Mouse (Mus musculus) gastrocnemius, postnatal 14 days (tissue): ENCODE measurements at regions not wholly inside any gene's neighbourhood (a gene's known extent, or its start where the extent isn't known, plus 50 kb on each side); places are given as distances from the start of the nearest gene placed in this dataset.

Experiments used
- DNase-seq: peaks from one replicate; pipeline ENCODE4 v3.0.0; 2021; ENCODE audit warnings: mixed read lengths
- intact Hi-C: fragments of 180-260 bp; cut with DNase I; formaldehyde crosslinking; loops from one replicate; pipeline ENCODE4 v1.15.1; 2025; ENCODE audit warnings: low total_unique reads

GRCm38 (mm10) chr11:24370198-24370860, 292.5 kb downstream of the Bcl11a start:
- no peak for DNase-seq
- intact Hi-C loops = no loop called here

GRCm38 (mm10) chr11:24370861-24371686, 293.2 kb downstream of the Bcl11a start:
- intact Hi-C loops = no loop called here
- no peak for DNase-seq

GRCm38 (mm10) chr11:24371687-24371950, 293.8 kb downstream of the Bcl11a start:
- intact Hi-C loops = no loop called here
- DNase-seq = no peak

- DNase-seq = no peak
- intact Hi-C loops = no loop called here
Observed at GRCm38 (mm10) chr11:24371963-24372362, 294.1 kb downstream of the Bcl11a start.

GRCm38 (mm10) chr11:24372616-24373015, 294.8 kb downstream of the Bcl11a start:
- no peak for DNase-seq
- intact Hi-C loops = no loop called here

GRCm38 (mm10) chr11:24373301-24373700, 295.4 kb downstream of the Bcl11a start:
- intact Hi-C loops = no loop called here
- DNase-seq = no peak

GRCm38 (mm10) chr11:24377530-24377929, 299.7 kb downstream of the Bcl11a start:
- no peak for DNase-seq
- intact Hi-C loops = no loop called here

GRCm38 (mm10) chr11:24390578-24390977, 312.7 kb downstream of the Bcl11a start:
- intact Hi-C loops = no loop called here
- DNase-seq = no peak

- DNase-seq = no peak
- intact Hi-C loops = no loop called here
Observed at GRCm38 (mm10) chr11:24391385-24391784, 313.5 kb downstream of the Bcl11a start.

GRCm38 (mm10) chr11:24395478-24395877, 317.6 kb downstream of the Bcl11a start:
- no peak for DNase-seq
- intact Hi-C loops = no loop called here

- intact Hi-C loops = no loop called here
- no peak for DNase-seq
Observed at GRCm38 (mm10) chr11:24396911-24397310, 319.1 kb downstream of the Bcl11a start.

GRCm38 (mm10) chr11:24397710-24398109, 319.9 kb downstream of the Bcl11a start:
- intact Hi-C loops = no loop called here
- DNase-seq = no peak

- no peak for DNase-seq
- intact Hi-C loops = no loop called here
Observed at GRCm38 (mm10) chr11:24401151-24401550, 323.3 kb downstream of the Bcl11a start.

GRCm38 (mm10) chr11:24402127-24402526, 324.3 kb downstream of the Bcl11a start:
- intact Hi-C loops = no loop called here
- DNase-seq = no peak

- intact Hi-C loops = loop anchor here (5.0 kb wide), 1 partner anchor 213 kb away; no protein-coding TSS in a partner anchor
- no peak for DNase-seq
Observed at GRCm38 (mm10) chr11:24414804-24415203, 336.9 kb downstream of the Bcl11a start.

GRCm38 (mm10) chr11:24422066-24422775, 344.4 kb downstream of the Bcl11a start:
- DNase-seq = no peak
- intact Hi-C loops = no loop called here

GRCm38 (mm10) chr11:24423278-24423677, 345.4 kb downstream of the Bcl11a start:
- intact Hi-C loops = no loop called here
- no peak for DNase-seq

- no peak for DNase-seq
- intact Hi-C loops = no loop called here
Observed at GRCm38 (mm10) chr11:24426995-24427883, 349.4 kb downstream of the Bcl11a start.

- intact Hi-C loops = no loop called here
Observed at GRCm38 (mm10) chr11:24448608-24449007, 370.8 kb downstream of the Bcl11a start.

GRCm38 (mm10) chr11:24452267-24452666, 374.4 kb downstream of the Bcl11a start:
- intact Hi-C loops = no loop called here
- DNase-seq = no peak

More at GRCm38 (mm10) chr11:24448608-24449007, 370.8 kb downstream of the Bcl11a start:
- no peak for DNase-seq
